Mouse (Mus musculus) midbrain, embryonic 13.5 days (tissue): ENCODE measurements at regions not wholly inside any gene's neighbourhood (a gene's known extent, or its start where the extent isn't known, plus 50 kb on each side); places are given as distances from the start of the nearest gene placed in this dataset.

Experiments used
- ATAC-seq: fragments of 200-750 bp; cut with Nextera tagmentation; 2 replicates; pipeline ENCODE4 v1.8.0; 2017; ENCODE audit warnings: mild to moderate bottlenecking, moderate TSS enrichment, moderate library complexity
- H3K27ac ChIP-seq: fragments of 300-500 bp; sonication (generic); 2 replicates; pipeline ENCODE4 v1.5.1; 2015; ENCODE audit warnings: inconsistent platforms, mild to moderate bottlenecking, moderate library complexity
- H3K27me3 ChIP-seq: fragments of 300-500 bp; sonication (generic); 2 replicates; pipeline ENCODE4 v1.6.1; 2015; ENCODE audit warnings: mild to moderate bottlenecking, inconsistent platforms
- H3K36me3 ChIP-seq: fragments of 300-500 bp; sonication (generic); 2 replicates; pipeline ENCODE4 v1.6.1; 2015; ENCODE audit warnings: mild to moderate bottlenecking, inconsistent platforms
- H3K4me1 ChIP-seq: fragments of 300-500 bp; sonication (generic); replicated peaks from 2 replicates; pipeline ENCODE4 v1.6.1; 2015; ENCODE audit warnings: inconsistent platforms
- H3K4me2 ChIP-seq: fragments of 300-500 bp; sonication (generic); replicated peaks from 2 replicates; pipeline ENCODE4 v1.6.1; 2015; ENCODE audit warnings: moderate library complexity, mild to moderate bottlenecking, inconsistent platforms
- H3K4me3 ChIP-seq: fragments of 300-500 bp; sonication (generic); replicated peaks from 2 replicates; pipeline ENCODE4 v1.5.1; 2015; ENCODE audit warnings: mild to moderate bottlenecking, inconsistent platforms
- H3K9ac ChIP-seq: fragments of 300-500 bp; sonication (generic); replicated peaks from 2 replicates; pipeline ENCODE4 v1.6.1; 2015; ENCODE audit warnings: mild to moderate bottlenecking, inconsistent platforms
- H3K9me3 ChIP-seq: fragments of 300-500 bp; sonication (generic); 2 replicates; pipeline ENCODE4 v1.6.1; 2016; ENCODE audit warnings: mild to moderate bottlenecking, inconsistent platforms
- whole genome bisulfite sequencing: fragments of 180-500 bp; shearing (Covaris S2); methylation state at CpG from one replicate; pipeline ENCODE4 v1.1.7; 2015; 5-methylcytosine and 5-hydroxymethylcytosine counted together

DNA sequence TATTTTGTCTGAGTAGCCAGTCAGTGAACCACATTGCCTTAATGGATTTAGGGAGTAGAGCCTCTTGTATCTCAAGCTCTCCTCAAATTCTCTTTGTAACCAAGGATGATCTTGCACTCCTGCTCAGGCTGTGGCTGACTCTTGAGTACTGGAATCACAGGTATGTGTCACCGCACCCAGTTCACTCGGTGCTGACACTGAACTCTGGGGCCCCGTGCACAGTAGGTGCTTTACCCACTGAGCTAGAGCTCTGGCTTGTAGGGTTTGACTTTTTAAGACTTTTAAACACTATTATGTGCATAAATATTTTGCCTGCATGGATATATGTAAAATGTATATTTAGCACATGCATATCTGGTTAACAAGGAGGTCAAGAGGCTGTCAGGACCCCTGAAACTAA is 147.4 kb downstream of the Cartpt start:
- Histone ChIP-seq H3K9me3 (no peaks in the 10 kb centered on the region), H3K4me3 (no peak overlapping the region), H3K36me3 (no peaks in the 10 kb centered on the region), H3K4me2 (no peak overlapping the region), H3K4me1 (0 out of 2 replicates have a peak, but pooled peaks cover 5% of the 10 kb centered on the region), H3K27me3 (no peaks in the 10 kb centered on the region), H3K27ac (no peak overlapping the region), H3K9ac (no peak overlapping the region)
- WGBS, result 91% methylated on average over 3 of the region's 3 CpGs
- no peak for ATAC-seq

- 85% methylated on average over 8 of the region's 8 CpGs for WGBS
Measured at GRCm38 (mm10) chr13:99750729-99751128, 150.2 kb downstream of the Cartpt start.

GRCm38 (mm10) chr13:99749342-99749741 is 151.5 kb downstream of the Cartpt start:
- Histone ChIP-seq H3K9me3 (no peaks in the 10 kb centered on the region), H3K27ac (no peak overlapping the region), H3K4me1 (peaks cover 11% of the 10 kb centered on the region; the same call in 1 of the 2 replicates), H3K4me2 (no peak overlapping the region), H3K9ac (no peak overlapping the region), H3K36me3 (no peaks in the 10 kb centered on the region), H3K27me3 (no peaks in the 10 kb centered on the region), H3K4me3 (no peak overlapping the region)
- WGBS, result 84% methylated on average over 6 of the region's 6 CpGs
- no peak for ATAC-seq

More at GRCm38 (mm10) chr13:99750729-99751128, 150.2 kb downstream of the Cartpt start:
- ATAC-seq, result no peak
- Histone ChIP-seq H3K4me3 (no peak overlapping the region), H3K4me1 (0 out of 2 replicates have a peak, but pooled peaks cover 5% of the 10 kb centered on the region), H3K9ac (no peak overlapping the region), H3K27me3 (no peaks in the 10 kb centered on the region), H3K27ac (no peak overlapping the region), H3K4me2 (no peak overlapping the region), H3K9me3 (no peaks in the 10 kb centered on the region), H3K36me3 (no peaks in the 10 kb centered on the region)

- Histone ChIP-seq H3K4me2 (no peak overlapping the region), H3K27me3 (no peaks in the 10 kb centered on the region), H3K4me1 (peaks cover 18% of the 10 kb centered on the region), H3K36me3 (no peaks in the 10 kb centered on the region), H3K9me3 (no peaks in the 10 kb centered on the region), H3K27ac (no peak overlapping the region), H3K4me3 (no peak overlapping the region), H3K9ac (no peak overlapping the region)
- 90% methylated on average over 9 of the region's 9 CpGs for WGBS
- no peak for ATAC-seq
Measured at GRCm38 (mm10) chr13:99748128-99748527, 152.8 kb downstream of the Cartpt start.

- Histone ChIP-seq H3K27ac (no peak overlapping the region), H3K27me3 (no peaks in the 10 kb centered on the region), H3K36me3 (no peaks in the 10 kb centered on the region), H3K9ac (no peak overlapping the region), H3K4me3 (no peak overlapping the region), H3K4me1 (peaks cover 26% of the 10 kb centered on the region), H3K9me3 (no peaks in the 10 kb centered on the region), H3K4me2 (no peak overlapping the region)
- WGBS, result 86% methylated on average over 6 of the region's 6 CpGs
- ATAC-seq, result no peak
Measured at GRCm38 (mm10) chr13:99745526-99745925, 155.4 kb downstream of the Cartpt start.

DNA sequence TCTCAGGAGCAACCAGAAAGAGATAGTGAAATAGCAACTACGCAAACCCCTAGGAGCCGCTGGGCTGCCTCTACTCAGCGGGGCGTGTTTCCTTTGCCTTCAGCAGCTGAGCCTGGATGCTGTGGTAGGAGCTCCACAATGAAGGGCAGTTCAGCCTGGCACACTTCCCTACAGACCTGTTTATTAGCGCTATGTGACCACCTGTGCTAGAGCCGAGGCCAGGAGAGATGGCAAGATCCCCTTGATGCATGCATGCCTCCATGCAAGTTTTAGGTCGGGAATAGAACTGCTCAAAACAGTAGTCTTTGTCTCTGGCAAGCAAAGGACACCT is 156.1 kb downstream of the Cartpt start:
- Histone ChIP-seq H3K9me3 (no peaks in the 10 kb centered on the region), H3K4me3 (no peak overlapping the region), H3K27ac (peak overlapping the region; percentile 21; the same call in 1 of the 2 replicates), H3K4me1 (peaks cover 26% of the 10 kb centered on the region), H3K4me2 (no peak overlapping the region), H3K9ac (no peak overlapping the region), H3K36me3 (no peaks in the 10 kb centered on the region), H3K27me3 (no peaks in the 10 kb centered on the region)
- WGBS, result 66% methylated on average over 7 of the region's 7 CpGs
- ATAC-seq, result no peak

- H3K27ac ChIP-seq, result peak overlapping the region; percentile 21
- H3K4me3 ChIP-seq, result no peak overlapping the region
- no peak overlapping the region for H3K4me2 ChIP-seq
- no peak overlapping the region for H3K9ac ChIP-seq
- H3K27me3 ChIP-seq, result no peaks in the 10 kb centered on the region
- H3K36me3 ChIP-seq, result no peaks in the 10 kb centered on the region
- peak; percentile 67 for ATAC-seq
- WGBS, result 42% methylated on average over 8 of the region's 8 CpGs
- peaks cover 26% of the 10 kb centered on the region for H3K4me1 ChIP-seq
- no peaks in the 10 kb centered on the region for H3K9me3 ChIP-seq
Measured at GRCm38 (mm10) chr13:99743952-99744789, 156.7 kb downstream of the Cartpt start.

GRCm38 (mm10) chr13:99742507-99742906 is 158.4 kb downstream of the Cartpt start:
- Histone ChIP-seq H3K4me3 (no peak overlapping the region), H3K9me3 (no peaks in the 10 kb centered on the region), H3K4me1 (peaks cover 26% of the 10 kb centered on the region), H3K9ac (no peak overlapping the region), H3K36me3 (no peaks in the 10 kb centered on the region), H3K27me3 (no peaks in the 10 kb centered on the region), H3K27ac (no peak overlapping the region), H3K4me2 (no peak overlapping the region)
- no peak for ATAC-seq
- 45% methylated on average over 2 of the region's 2 CpGs for WGBS

- H3K36me3 ChIP-seq, result no peaks in the 10 kb centered on the region
- peaks cover 26% of the 10 kb centered on the region for H3K4me1 ChIP-seq
- no peak for ATAC-seq
- no peak overlapping the region for H3K4me2 ChIP-seq
- 72% methylated on average over 2 of the region's 2 CpGs for WGBS
- H3K27me3 ChIP-seq, result no peaks in the 10 kb centered on the region
- no peak overlapping the region for H3K9ac ChIP-seq
- no peak overlapping the region for H3K4me3 ChIP-seq
- H3K9me3 ChIP-seq, result no peaks in the 10 kb centered on the region
- no peak overlapping the region for H3K27ac ChIP-seq
Measured at GRCm38 (mm10) chr13:99741981-99742380, 158.9 kb downstream of the Cartpt start.

DNA sequence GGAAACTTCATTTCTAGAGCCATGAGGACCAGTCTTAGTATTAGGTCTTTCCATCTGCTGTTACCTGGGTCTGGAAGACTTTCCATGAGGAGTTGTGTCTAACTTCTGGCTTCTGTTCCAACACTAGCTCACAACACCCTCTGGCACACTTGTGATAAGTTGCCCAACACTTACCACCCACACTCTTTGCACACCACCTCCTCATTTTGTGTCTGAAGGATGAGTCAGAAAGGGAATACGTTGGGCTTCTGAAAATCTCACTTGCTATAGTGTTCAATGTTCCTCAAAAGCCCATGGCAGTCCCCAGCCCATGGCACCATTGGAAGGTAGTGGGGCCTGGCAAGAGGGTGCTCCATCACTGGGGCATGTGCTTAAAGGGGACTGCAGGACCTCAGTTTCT is 161.5 kb downstream of the Cartpt start:
- WGBS, result 74% methylated on average over 1 of the region's 1 CpGs
- ATAC-seq, result no peak
- H3K36me3 ChIP-seq, result no peaks in the 10 kb centered on the region
- H3K9me3 ChIP-seq, result no peaks in the 10 kb centered on the region
- H3K27ac ChIP-seq, result no peak overlapping the region
- H3K4me1 ChIP-seq, result peaks cover 20% of the 10 kb centered on the region
- H3K4me2 ChIP-seq, result no peak overlapping the region
- H3K9ac ChIP-seq, result no peak overlapping the region
- H3K4me3 ChIP-seq, result no peak overlapping the region
- H3K27me3 ChIP-seq, result no peaks in the 10 kb centered on the region

DNA sequence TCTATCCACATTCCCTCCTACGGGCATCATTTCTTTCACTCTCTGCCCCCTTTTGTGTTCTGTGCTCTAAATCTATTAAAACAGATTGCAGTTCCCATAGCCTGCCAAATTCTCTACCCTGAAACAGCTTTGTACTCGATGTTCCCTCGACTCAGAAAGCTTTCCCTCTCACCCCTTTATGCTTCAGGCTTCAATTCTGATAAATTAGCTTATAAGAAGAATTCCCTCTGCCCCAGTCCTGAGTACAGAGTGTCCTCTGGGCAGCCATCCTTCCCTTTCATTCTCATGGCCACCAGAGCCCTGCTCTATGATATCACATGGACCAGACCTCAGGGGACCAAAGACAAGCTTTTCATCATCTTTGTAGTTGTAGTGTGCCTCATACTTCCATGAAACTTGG is 163.6 kb downstream of the Cartpt start:
- Histone ChIP-seq H3K36me3 (no peaks in the 10 kb centered on the region), H3K4me1 (peaks cover 6% of the 10 kb centered on the region; the same call in 1 of the 2 replicates), H3K9me3 (no peaks in the 10 kb centered on the region), H3K9ac (no peak overlapping the region), H3K4me2 (no peak overlapping the region), H3K4me3 (no peak overlapping the region), H3K27ac (no peak overlapping the region), H3K27me3 (no peaks in the 10 kb centered on the region)
- no peak for ATAC-seq
- WGBS, result 53% methylated on average over 3 of the region's 3 CpGs

DNA sequence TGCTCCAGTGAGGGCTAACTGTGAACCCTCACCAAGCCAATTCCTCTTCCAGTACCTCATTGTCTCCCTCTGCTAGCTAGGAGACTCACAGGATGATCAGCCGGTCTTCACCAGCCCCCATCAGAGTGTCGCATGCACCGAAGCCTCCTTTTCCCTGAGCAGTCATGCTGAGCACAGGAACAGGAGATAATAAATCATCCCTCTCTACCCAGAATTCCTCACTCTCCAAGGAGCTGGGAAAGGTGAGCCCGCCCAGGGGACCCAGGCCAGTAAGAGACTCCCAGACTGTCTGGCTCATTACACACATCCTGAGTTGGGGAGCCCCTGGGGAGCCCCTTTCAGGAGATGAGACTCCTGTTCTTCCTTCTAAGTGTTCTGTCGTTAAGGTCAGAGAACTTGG is 171.7 kb downstream of the Cartpt start:
- no peak for ATAC-seq
- WGBS, result 71% methylated on average over 5 of the region's 5 CpGs
- Histone ChIP-seq H3K9ac (no peak overlapping the region), H3K9me3 (no peaks in the 10 kb centered on the region), H3K27me3 (no peaks in the 10 kb centered on the region), H3K27ac (no peak overlapping the region), H3K4me3 (no peak overlapping the region), H3K36me3 (no peaks in the 10 kb centered on the region), H3K4me1 (peaks cover 7% of the 10 kb centered on the region), H3K4me2 (no peak overlapping the region)

DNA sequence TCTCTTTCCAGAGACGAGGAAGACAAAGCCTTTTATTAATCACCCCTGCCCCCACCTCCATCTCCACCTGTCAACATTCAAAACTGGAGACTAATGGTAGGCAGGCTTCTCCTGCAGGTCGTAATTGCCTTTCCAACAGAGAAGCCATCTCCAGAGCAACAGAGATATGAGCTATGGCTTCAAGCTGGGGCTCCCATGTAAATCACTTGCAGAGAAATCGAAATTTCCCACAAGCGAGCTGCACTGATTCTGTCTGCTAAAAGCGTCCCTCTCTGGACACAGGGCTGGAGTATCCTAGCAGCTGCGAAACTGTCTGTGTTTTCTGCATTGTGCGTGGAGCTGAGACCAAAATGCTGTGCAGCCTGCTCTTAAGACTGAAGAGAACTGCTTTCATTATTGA is 176.6 kb downstream of the Cartpt start:
- no peaks in the 10 kb centered on the region for H3K9me3 ChIP-seq
- H3K27me3 ChIP-seq, result no peaks in the 10 kb centered on the region
- no peak overlapping the region for H3K4me3 ChIP-seq
- peak overlapping the region; percentile 80 for H3K27ac ChIP-seq
- H3K4me1 ChIP-seq, result peaks cover 15% of the 10 kb centered on the region
- H3K4me2 ChIP-seq, result no peak overlapping the region
- H3K9ac ChIP-seq, result no peak overlapping the region
- ATAC-seq, result peak; percentile 46; the same call in 1 of the 2 replicates
- 42% methylated on average over 7 of the region's 7 CpGs for WGBS
- no peaks in the 10 kb centered on the region for H3K36me3 ChIP-seq
